Mouse (Mus musculus) thymus, adult 2 months (tissue): ENCODE data around the gene Nudt5.

Experiments
- CTCF ChIP-seq: fragments of 200-500 bp; IDR thresholded peaks from 2 replicates; pipeline ENCODE4 v1.5.1; 2012; ENCODE audit warnings: mild to moderate bottlenecking, control low read depth, low read length, moderate library complexity, borderline replicate concordance; ENCODE audit not compliant: control insufficient read depth, poor library complexity, insufficient read depth; ENCODE audit errors: extremely low read depth
- POLR2A ChIP-seq: fragments of 200-500 bp; IDR thresholded peaks from 2 replicates; pipeline ENCODE4 v1.6.1; 2012; ENCODE audit warnings: mild to moderate bottlenecking, low read length, control low read depth, moderate library complexity; ENCODE audit not compliant: control insufficient read depth, poor library complexity, insufficient read depth; ENCODE audit errors: extremely low read depth

DNA sequence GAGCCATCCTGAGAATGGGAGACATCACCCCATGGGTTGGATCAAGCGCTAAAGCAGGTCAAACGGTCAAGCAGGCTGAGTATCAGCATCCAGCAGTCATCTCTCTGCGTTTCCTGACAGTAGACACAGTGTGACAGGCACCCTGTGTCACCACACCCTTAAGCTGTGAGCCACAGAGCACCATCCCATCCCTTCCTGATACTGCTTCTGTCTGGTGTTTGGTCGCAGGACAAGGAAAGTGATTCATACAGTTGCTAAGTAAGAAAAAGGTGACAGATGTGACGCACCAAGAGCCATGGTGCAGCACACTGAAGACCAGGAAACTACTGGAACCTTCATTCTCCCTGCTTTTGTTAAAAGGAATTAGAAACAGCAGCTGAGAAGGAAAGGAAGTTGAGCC lies 44.0 kb downstream of the Nudt5 start:
- TF ChIP-seq POLR2A (no peak), CTCF (no peak)
